Mouse (Mus musculus): ENCODE measurements around the gene Dnaic1.
A peak's percentile ranks its signal among the peaks of the same experiment; 100 is the strongest.

Dnaic1 gene

DNA sequence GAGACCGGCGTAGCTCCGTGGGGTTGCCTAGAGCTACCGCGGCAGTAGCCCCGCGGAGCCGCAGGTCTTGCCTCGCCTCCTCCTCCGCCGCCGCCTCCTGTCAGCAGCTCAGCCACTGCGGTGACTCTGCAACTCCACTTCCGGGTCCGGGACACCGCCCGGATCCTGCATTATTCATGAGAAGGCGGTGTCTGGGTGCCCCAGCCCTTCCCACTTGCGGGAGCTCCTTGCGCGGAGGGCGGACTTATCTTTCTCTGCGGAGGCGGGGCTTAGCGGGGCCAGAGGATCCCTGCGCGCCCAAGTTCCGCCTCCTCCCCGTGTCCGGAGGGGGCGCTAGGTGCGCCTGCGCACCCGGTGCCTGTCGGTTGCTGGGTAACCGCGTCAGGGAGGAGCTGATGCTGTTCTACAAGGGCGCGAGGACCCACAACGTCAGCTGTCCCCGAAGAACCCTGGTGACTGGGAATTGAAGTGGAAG, at the start of gene Dnaic1, which contains the start of gene Fam219a:
Dnaic1 (plus strand) TSS at position 365 of the 475 bp plus-strand sequence.
Fam219a (minus strand) TSS at position 128 of the 475 bp plus-strand sequence.
- peak; percentile 98 for DNase-seq

- no peak for DNase-seq
These were observed 48.9 kb upstream of the Dnaic1 start for GRCm38 (mm10) chr4:41520641-41521040.

- DNase-seq, result no peak
These were observed 47.4 kb upstream of the Dnaic1 start for GRCm38 (mm10) chr4:41522136-41522535.

DNA sequence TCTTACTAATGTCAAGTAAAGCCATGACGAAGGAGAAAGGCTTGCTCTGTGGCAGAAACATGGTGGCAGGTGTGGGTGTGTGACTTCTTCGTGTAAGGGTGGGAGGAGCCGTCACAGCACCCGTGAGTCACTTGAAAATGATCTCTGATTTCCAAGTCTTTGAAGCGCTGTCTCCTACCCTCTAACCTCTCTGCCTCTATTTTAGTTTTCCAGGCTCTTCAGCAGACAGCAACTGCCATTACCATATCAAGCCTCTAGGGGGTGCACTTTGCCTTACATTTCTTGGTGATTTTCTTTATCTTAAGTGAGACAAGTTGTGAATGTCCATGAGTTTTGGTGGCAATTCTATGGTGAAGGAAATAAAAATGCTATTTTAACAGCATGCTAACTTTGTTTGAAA, 46.8 kb upstream of the Dnaic1 start:
- peak; percentile 57 for DNase-seq

- DNase-seq, result no peak
These were observed 45.7 kb upstream of the Dnaic1 start for GRCm38 (mm10) chr4:41523839-41524238.

GRCm38 (mm10) chr4:41524829-41525228, 44.7 kb upstream of the Dnaic1 start:
- DNase-seq, result no peak

GRCm38 (mm10) chr4:41526553-41526952, 43.0 kb upstream of the Dnaic1 start:
- DNase-seq, result no peak

DNA sequence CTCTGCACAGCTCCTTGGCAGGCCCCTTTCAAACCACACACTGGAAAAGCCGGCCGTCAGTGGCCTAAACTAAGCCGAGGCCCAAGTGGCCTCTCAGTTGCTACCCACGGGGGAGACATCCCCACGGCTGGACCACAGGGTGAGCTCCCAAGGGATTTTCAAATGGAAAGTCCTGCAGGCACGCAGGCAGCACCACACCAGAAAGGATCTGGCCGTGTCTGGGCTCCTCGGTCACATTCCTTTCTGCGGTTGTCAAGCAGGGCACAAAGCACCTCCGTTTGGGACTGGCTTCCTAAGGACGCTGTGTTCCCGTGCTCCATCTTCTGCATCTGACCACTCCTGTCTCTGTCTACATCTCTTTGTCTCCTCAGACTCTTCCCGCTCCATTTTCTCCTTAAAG, 42.5 kb upstream of the Dnaic1 start:
- no peak for DNase-seq

GRCm38 (mm10) chr4:41527996-41528395, 41.6 kb upstream of the Dnaic1 start:
- DNase-seq, result peak; percentile 46

DNA sequence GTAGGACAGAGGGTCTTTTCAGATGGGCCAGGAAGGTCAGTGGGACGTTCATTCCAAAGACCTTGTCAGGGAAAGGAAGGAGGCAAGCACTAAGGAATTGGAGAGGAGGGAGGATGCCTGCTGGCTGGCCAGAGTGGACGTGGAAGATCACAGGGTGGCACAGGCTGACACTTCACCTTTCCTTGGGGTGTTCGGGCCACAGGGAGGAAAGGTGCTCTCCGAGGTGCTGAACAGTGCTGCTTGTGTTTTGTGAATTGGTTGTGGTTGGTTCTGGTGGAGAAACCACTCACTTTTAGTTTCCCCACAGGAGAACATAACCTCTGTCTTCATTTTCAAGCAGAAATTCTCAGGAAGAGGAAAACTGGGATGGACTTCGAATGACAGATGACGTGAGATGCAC, 37.2 kb upstream of the Dnaic1 start:
- peak; percentile 53 for DNase-seq

GRCm38 (mm10) chr4:41534866-41535265, 34.7 kb upstream of the Dnaic1 start:
- no peak for DNase-seq

DNA sequence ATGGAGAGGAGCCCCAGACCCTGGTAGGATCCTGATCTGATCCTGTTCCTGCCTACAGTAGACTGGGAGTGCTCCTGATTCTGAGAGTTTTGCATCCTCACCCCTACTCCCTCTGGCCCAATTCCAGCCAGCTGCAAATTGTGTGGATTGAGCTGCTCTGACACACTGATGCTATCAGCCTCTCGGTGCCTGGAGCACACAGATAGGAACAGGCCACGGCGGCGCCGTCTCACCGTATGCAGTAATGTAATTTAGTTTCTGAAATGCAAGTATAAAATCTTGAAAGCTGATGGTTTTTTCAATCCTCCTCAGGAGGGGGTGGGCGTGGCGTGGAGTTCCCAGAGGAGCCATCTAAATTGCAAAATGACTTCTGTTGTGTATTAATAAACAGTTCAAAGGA, 27.4 kb upstream of the Dnaic1 start:
- no peak for DNase-seq

DNA sequence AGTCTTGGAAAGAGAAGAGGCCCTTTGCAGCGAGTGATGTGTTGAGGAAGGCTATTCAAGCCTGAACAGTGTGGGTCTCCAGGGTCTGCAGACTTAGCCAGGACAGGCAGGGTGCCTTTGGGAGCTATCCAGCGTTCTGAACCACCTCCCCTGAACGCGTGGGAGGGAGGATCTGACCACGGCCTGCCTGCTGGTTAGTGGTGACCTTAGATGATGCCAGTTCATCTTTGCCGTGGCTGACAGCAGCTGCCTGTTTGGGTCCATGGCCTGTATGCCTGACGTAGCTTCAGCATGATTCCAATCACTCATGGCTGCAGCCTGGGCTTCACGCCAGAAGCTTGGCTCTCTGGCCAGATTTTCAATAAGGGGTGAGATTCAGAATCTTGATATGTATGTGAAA, 23.6 kb upstream of the Dnaic1 start:
- peak; percentile 52 for DNase-seq

GRCm38 (mm10) chr4:41547086-41547485, 22.5 kb upstream of the Dnaic1 start:
- DNase-seq, result no peak

DNA sequence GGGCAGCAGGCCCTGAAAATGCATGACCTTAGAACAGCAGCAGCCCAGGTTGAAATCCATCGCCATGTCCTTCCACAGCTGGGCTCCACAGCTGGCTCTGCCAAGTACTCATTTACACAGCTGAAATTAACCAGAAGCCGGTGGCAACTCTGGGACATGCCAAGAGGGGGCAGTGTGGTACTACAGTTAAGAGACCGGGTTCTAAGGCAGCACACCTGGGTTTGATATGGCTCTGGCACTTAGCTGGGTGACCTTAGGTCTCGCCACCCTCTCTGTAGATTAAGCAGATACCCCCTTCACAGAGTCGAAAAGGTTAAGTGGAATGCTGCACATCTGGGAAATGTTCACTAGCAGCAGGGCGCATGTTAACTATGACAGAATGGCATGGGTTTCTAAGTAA, 17.0 kb upstream of the Dnaic1 start:
- DNase-seq, result peak; percentile 84

DNA sequence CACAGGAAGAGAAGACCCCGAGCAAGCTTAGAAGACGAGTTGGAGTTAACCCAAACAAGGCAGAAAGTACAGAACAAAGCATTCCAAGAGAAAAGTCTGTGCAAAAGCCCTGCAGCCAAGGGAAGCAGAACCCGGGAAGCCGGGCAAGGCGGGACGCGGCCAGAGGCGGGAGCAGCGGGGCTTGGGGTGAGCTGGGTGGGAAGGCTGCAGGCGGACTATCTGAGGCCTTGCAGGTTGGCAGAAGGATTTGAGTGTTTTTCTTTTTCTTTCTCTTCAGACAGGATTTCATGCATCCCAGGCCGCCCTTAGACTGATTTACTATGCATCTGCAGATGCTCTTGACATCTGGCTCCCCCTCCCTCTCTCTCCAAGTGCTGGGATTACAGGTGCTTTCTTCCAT, 16.5 kb upstream of the Dnaic1 start:
- DNase-seq, result no peak

GRCm38 (mm10) chr4:41554994-41555663, 14.4 kb upstream of the Dnaic1 start:
- DNase-seq, result peak; percentile 89

DNA sequence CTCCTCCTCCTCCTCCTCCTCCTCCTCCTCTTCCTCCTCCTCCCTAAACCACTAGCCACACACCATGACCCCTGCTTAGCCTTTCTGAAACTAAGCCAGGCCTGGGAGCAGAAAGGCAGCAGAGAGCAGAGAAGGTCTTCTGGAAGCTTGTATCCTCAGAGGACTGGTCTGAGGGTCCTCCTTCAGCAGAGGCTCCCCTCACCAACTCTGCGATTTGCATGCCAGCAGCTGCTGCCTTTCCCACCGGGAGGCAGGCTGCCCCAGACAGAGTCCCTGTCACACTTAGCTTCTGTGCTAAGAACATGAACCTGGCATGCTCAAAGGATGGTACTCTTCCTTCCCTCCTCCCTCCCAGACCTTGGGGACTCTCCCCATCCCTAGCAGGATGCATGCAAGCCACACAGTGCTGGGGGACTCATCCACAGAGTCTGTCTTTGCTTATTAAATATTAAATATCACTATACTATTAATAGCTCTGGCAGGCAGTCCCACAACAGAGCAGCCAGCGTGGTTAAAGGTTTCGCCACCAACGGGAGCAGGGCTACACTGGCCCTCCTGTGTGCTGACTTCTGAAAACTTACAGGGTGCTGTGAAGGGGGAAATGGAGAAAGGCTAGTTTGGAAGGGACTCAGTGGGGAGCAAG, 13.1 kb upstream of the Dnaic1 start:
- DNase-seq, result no peak

DNA sequence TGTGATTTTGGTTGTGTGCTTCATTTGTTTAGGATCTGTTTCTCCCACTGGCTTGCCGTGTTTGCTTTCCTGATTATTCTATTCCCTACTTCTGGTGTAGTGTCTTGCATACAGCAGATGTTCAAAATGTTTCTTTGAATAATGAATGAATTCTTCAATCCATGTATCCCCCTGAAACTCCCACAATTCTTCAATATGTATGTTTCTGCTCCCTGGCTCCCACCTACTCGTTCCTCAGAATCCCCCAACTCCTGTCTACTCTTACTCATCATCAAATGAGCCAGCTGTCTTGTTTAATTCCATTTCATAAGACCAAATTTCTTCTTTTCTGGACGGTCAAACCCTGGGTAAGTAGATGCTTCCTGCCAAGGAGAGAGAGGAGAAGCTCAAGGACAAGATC, 12.5 kb upstream of the Dnaic1 start:
- no peak for DNase-seq

GRCm38 (mm10) chr4:41563297-41563696, 6.3 kb upstream of the Dnaic1 start:
- no peak for DNase-seq

- no peak for DNase-seq
These were observed 3.5 kb upstream of the Dnaic1 start for GRCm38 (mm10) chr4:41566123-41566522.

DNA sequence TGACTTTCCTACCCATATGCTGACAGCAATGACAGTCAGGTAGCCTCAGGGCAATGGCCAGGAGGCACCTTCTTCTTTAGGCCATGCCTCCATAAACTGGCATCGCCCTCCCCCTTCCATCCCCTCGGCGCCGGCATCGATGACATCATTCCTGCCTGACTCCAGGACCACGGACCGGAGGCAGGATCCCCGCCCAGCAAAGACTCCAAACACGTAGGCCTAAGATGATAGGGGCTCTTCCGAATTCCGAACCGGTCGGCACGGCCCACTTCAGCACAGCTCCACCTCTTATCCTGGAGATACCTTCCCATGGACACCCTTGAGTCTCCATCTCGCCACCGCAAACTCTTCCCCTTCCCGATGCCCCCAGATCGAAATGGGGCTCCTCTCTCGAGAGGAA, 1.3 kb upstream of the Dnaic1 start:
- peak; percentile 59 for DNase-seq

- peak; percentile 37 for DNase-seq
These were observed 729 bp upstream of the Dnaic1 start for GRCm38 (mm10) chr4:41568682-41569410.

DNA sequence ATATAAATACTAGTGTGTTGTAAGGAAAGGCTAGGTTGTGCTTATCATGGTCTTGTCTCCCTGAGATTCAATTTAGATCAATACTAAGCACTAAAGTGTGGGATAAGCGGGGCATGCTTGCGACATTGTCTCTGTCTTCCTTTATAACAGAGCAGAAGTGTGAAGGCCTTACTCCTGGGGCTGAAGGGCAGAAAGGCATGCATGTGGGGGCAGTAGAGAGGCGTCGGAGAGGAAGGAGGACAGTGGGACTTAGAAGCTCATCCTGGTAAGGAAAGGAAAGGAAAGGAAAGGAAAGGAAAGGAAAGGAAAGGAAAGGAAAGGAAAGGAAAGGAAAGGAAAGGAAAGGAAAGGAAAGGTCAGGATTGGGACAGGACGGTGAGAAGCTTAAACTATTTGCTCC, 1.9 kb downstream of the Dnaic1 start:
- DNase-seq, result no peak
